Mouse (Mus musculus) myocyte (in vitro differentiated cells): ENCODE results near the gene Aagab.

Experiments
- CEBPB ChIP-seq: IDR thresholded peaks from 2 replicates; pipeline ENCODE4 v1.6.1; 2011; ENCODE audit warnings: mild to moderate bottlenecking, moderate library complexity; ENCODE audit not compliant: poor library complexity, insufficient read depth, severe bottlenecking
- POLR2A ChIP-seq: IDR thresholded peaks from one replicate; pipeline ENCODE4 v1.6.1; 2011; ENCODE audit warnings: low read depth, mild to moderate bottlenecking, control low read depth, moderate library complexity; ENCODE audit not compliant: insufficient read length
- POLR2AphosphoS2 ChIP-seq: IDR thresholded peaks from one replicate; pipeline ENCODE4 v1.6.1; 2011; ENCODE audit warnings: low read depth, control low read depth; ENCODE audit not compliant: insufficient read length
- TCF12 ChIP-seq: IDR thresholded peaks from one replicate; pipeline ENCODE4 v1.6.1; 2011; ENCODE audit warnings: mild to moderate bottlenecking, control low read depth; ENCODE audit not compliant: poor library complexity, insufficient read depth, severe bottlenecking

DNA sequence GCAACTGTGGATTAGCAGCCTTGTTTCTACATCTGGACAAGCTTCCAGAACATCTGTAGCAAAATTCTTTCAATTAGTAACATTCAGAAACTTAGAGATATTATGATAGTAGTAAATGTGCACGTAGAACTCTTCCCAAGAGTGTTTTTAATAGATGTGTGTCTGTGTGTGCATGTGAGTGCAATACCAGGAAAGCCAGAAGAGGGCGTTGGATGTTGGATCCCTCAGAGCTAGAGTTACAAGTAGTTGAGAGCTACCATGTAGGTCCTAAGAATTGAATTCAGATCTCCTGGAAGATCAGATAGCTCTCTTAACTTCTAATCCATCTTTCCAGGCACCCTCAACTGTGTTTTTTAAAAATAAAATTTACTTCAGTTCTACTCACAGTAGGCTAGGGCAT lies 4.1 kb downstream of the Aagab start:
- no peak for TF ChIP-seq POLR2A
- TF ChIP-seq TCF12 = no peak
- no peak for TF ChIP-seq POLR2AphosphoS2
- TF ChIP-seq CEBPB = no peak
